Mouse (Mus musculus): Measurements from ENCODE around the gene Zfp688. TPM values are rescaled to one million over a fixed set of nuclear protein-coding genes. Genes with fewer than 3 reads are reported as not detected.
A peak's percentile ranks its signal among the peaks of the same experiment; 100 is the strongest.
"Not testable (repeated sequence)": the region's sequence is repeated elsewhere in the genome, so short reads cannot be mapped to it uniquely, and the experiment has no call there.

Gene Zfp688
- polyA plus RNA-seq, 1 experiment from 2014 or later: 35.7 TPM

GRCm38 (mm10) chr7:127375271-127376245 is 46.3 kb downstream of the Zfp688 start, which contains the start of gene Zfp747:
Gene Zfp747 (minus strand): TSS chr7:127376050.
- Histone ChIP-seq H3K4me3 (ENCODE audit: low read depth, low read length) (peak within 1 kb of the TSS; percentile 68), H3K27ac (ENCODE audit: low read depth, low read length) (peak within 1 kb of the TSS; percentile 62), H3K4me2 (ENCODE audit: low read depth, low read length) (peak within 1 kb of the TSS; percentile 70), H3K9ac (replicated peaks; ENCODE audit: low read depth, low read length) (peak within 1 kb of the TSS; percentile 68)
- H3K9me3 ChIP-seq (ENCODE audit: control insufficient read depth, low read length); H3K4me1 ChIP-seq (ENCODE audit: control insufficient read depth, insufficient read depth, low read length); H3K27me3 ChIP-seq (ENCODE audit: control insufficient read depth, insufficient read depth, low read length); H3K36me3 ChIP-seq (ENCODE audit: control insufficient read depth, insufficient read depth, low read length): not testable (repeated sequence)
- peak; percentile 91 for ATAC-seq (ENCODE audit: low read depth)
- WGBS: 3% methylated on average over 49 of the region's 49 CpGs

GRCm38 (mm10) chr7:127371870-127372269 is 50.0 kb downstream of the Zfp688 start:
- not testable (repeated sequence) for ATAC-seq (ENCODE audit: low read depth); H3K27me3 ChIP-seq (ENCODE audit: control insufficient read depth, insufficient read depth, low read length); H3K4me1 ChIP-seq (ENCODE audit: control insufficient read depth, insufficient read depth, low read length); H3K9ac ChIP-seq (replicated peaks; ENCODE audit: low read depth, low read length); H3K27ac ChIP-seq (ENCODE audit: low read depth, low read length); H3K9me3 ChIP-seq (ENCODE audit: control insufficient read depth, low read length); H3K4me2 ChIP-seq (ENCODE audit: low read depth, low read length); H3K36me3 ChIP-seq (ENCODE audit: control insufficient read depth, insufficient read depth, low read length); H3K4me3 ChIP-seq (ENCODE audit: low read depth, low read length)
- WGBS: 80% methylated on average over 3 of the region's 3 CpGs

- WGBS: 90% methylated on average over 2 of the region's 2 CpGs
- Histone ChIP-seq H3K27me3 (ENCODE audit: control insufficient read depth, insufficient read depth, low read length) (no peaks in the 10 kb centered on the region), H3K27ac (ENCODE audit: low read depth, low read length) (no peak overlapping the region)
Observed at GRCm38 (mm10) chr7:127371213-127371612, 50.7 kb downstream of the Zfp688 start.

More at GRCm38 (mm10) chr7:127371213-127371612, 50.7 kb downstream of the Zfp688 start:
- ATAC-seq (ENCODE audit: low read depth): no peak
- Histone ChIP-seq H3K36me3 (ENCODE audit: control insufficient read depth, insufficient read depth, low read length) (no peaks in the 10 kb centered on the region), H3K9me3 (ENCODE audit: control insufficient read depth, low read length) (no peaks in the 10 kb centered on the region), H3K9ac (replicated peaks; ENCODE audit: low read depth, low read length) (no peak overlapping the region), H3K4me3 (ENCODE audit: low read depth, low read length) (no peak overlapping the region), H3K4me1 (ENCODE audit: control insufficient read depth, insufficient read depth, low read length) (no peaks in the 10 kb centered on the region), H3K4me2 (ENCODE audit: low read depth, low read length) (no peak overlapping the region)

Other genes starting within 250 kb of the Zfp688 start
- 58.1 and 71.9 TPM in 2 replicates for gene Cd2bp2, start 226.0 kb downstream of the Zfp688 start, polyA plus RNA-seq (2014; fragmentation: Nextera tagmentation; extraction: Ambion mirVana)
- 28.5 and 29.4 TPM in 2 replicates for gene Tbc1d10b, start 213.6 kb downstream of the Zfp688 start, polyA plus RNA-seq (2014; fragmentation: Nextera tagmentation; extraction: Ambion mirVana)
- gene Mylpf, start 213.2 kb downstream of the Zfp688 start, polyA plus RNA-seq (2014; fragmentation: Nextera tagmentation; extraction: Ambion mirVana): 8.5 and 12.5 TPM in 2 replicates
- 21.5 and 24.0 TPM in 2 replicates for gene Zfp553, start 189.0 kb downstream of the Zfp688 start, polyA plus RNA-seq (2014; fragmentation: Nextera tagmentation; extraction: Ambion mirVana)
- gene Sept1, start 188.9 kb downstream of the Zfp688 start, polyA plus RNA-seq (2014; fragmentation: Nextera tagmentation; extraction: Ambion mirVana): 7.2 and 9.1 TPM in 2 replicates
- 68.1 and 68.8 TPM in 2 replicates for gene Zfp771, start 177.8 kb downstream of the Zfp688 start, polyA plus RNA-seq (2014; fragmentation: Nextera tagmentation; extraction: Ambion mirVana)
- gene Dctpp1, start 161.4 kb downstream of the Zfp688 start, polyA plus RNA-seq (2014; fragmentation: Nextera tagmentation; extraction: Ambion mirVana): 109 and 138 TPM in 2 replicates
- 77.7 and 78.9 TPM in 2 replicates for gene Sephs2, start 148.0 kb downstream of the Zfp688 start, polyA plus RNA-seq (2014; fragmentation: Nextera tagmentation; extraction: Ambion mirVana)
- 0.09 and 0.17 TPM in 2 replicates for gene Itgal, start 125.8 kb downstream of the Zfp688 start, polyA plus RNA-seq (2014; fragmentation: Nextera tagmentation; extraction: Ambion mirVana)
- 3.3 and 6.0 TPM in 2 replicates for gene Zfp768, start 76.5 kb downstream of the Zfp688 start, polyA plus RNA-seq (2014; fragmentation: Nextera tagmentation; extraction: Ambion mirVana)
- 8.4 and 9.1 TPM in 2 replicates for gene Zfp747, start 46.0 kb downstream of the Zfp688 start, polyA plus RNA-seq (2014; fragmentation: Nextera tagmentation; extraction: Ambion mirVana)
- 5.6 and 6.7 TPM in 2 replicates for gene 9130019O22Rik, start 34.9 kb downstream of the Zfp688 start, polyA plus RNA-seq (2014; fragmentation: Nextera tagmentation; extraction: Ambion mirVana)
- 6.0 and 7.8 TPM in 2 replicates for gene E430018J23Rik, start 28.4 kb downstream of the Zfp688 start, polyA plus RNA-seq (2014; fragmentation: Nextera tagmentation; extraction: Ambion mirVana)
- 5.5 and 5.7 TPM in 2 replicates for gene Zfp764, start 15.2 kb downstream of the Zfp688 start, polyA plus RNA-seq (2014; fragmentation: Nextera tagmentation; extraction: Ambion mirVana)
- gene Zfp689, start 27.1 kb upstream of the Zfp688 start, polyA plus RNA-seq (2014; fragmentation: Nextera tagmentation; extraction: Ambion mirVana): 16.1 and 18.2 TPM in 2 replicates
- 35.8 and 38.8 TPM in 2 replicates for gene Prr14, start 37.5 kb upstream of the Zfp688 start, polyA plus RNA-seq (2014; fragmentation: Nextera tagmentation; extraction: Ambion mirVana)
- 15.5 TPM in 2 replicates for gene Fbrs, start 57.1 kb upstream of the Zfp688 start, polyA plus RNA-seq (2014; fragmentation: Nextera tagmentation; extraction: Ambion mirVana)
- 53.0 and 66.7 TPM in 2 replicates for gene Srcap, start 89.9 kb upstream of the Zfp688 start, polyA plus RNA-seq (2014; fragmentation: Nextera tagmentation; extraction: Ambion mirVana)
- 18.3 and 19.7 TPM in 2 replicates for gene Gm42715, start 97.5 kb upstream of the Zfp688 start, polyA plus RNA-seq (2014; fragmentation: Nextera tagmentation; extraction: Ambion mirVana)
- gene Tmem265, start 139.3 kb upstream of the Zfp688 start, polyA plus RNA-seq (2014; fragmentation: Nextera tagmentation; extraction: Ambion mirVana): 7.2 TPM in 2 replicates
- 62.1 and 69.6 TPM in 2 replicates for gene Phkg2, start 151.3 kb upstream of the Zfp688 start, polyA plus RNA-seq (2014; fragmentation: Nextera tagmentation; extraction: Ambion mirVana)
- 7.8 and 10.6 TPM in 2 replicates for gene Ccdc189, start 166.5 kb upstream of the Zfp688 start, polyA plus RNA-seq (2014; fragmentation: Nextera tagmentation; extraction: Ambion mirVana)
- gene Rnf40, start 166.7 kb upstream of the Zfp688 start, polyA plus RNA-seq (2014; fragmentation: Nextera tagmentation; extraction: Ambion mirVana): 31.2 and 39.6 TPM in 2 replicates
- gene Zfp629, start 193.7 kb upstream of the Zfp688 start, polyA plus RNA-seq (2014; fragmentation: Nextera tagmentation; extraction: Ambion mirVana): 20.4 and 25.3 TPM in 2 replicates

Data from neural tube, embryonic 14.5 days (tissue).